Mouse (Mus musculus): Measurements from ENCODE around the gene Cyp19a1.

The Cyp19a1 gene

DNA sequence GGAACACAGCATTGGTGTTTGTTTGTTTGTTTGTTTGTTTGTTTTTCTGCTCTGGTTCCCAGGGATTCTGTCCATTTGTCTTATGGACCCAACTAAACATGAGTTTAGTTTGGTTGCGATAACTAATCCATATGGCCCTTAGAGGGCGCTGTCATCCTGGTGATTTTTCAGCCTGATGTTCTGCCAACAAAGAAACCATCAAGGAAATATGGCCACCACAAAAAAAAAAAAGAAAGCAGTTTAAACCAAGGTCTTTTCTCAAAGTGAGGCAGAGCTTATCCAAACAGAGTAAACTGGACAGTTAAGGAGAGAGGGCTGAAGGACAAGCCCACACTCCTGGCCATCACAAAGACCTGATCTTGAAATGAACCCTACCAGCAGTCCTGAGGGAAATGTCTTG lies 86.6 kb downstream of the Cyp19a1 start:
- in situ Hi-C loops (cut with MboI; ENCODE audit: low sequenced_read_pairs), result loop anchor here (10.0 kb wide), 1 partner anchor 143 kb away; no protein-coding TSS in a partner anchor

DNA sequence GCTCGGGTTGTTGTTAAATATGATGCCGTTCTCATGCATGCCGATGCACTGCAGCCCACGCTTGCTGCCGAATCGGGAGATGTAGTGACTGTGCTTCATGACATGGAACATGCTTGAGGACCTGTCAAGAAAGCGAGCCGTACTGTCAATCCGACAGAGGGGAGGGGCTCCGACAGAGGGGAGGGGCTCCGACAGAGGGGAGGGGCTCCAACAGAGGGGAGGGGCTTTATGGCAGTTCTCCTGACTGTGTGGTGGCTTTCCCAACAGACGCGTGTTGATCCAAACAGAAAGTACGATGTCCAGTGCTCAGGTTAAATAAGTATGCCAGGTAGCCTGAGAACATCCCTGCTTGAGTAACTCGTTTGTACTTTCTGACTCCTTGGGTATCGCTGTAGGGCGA lies 87.7 kb downstream of the Cyp19a1 start:
- in situ Hi-C loops (cut with MboI; ENCODE audit: low sequenced_read_pairs), result loop anchor here (10.0 kb wide), 1 partner anchor 145 kb away; no protein-coding TSS in a partner anchor

DNA sequence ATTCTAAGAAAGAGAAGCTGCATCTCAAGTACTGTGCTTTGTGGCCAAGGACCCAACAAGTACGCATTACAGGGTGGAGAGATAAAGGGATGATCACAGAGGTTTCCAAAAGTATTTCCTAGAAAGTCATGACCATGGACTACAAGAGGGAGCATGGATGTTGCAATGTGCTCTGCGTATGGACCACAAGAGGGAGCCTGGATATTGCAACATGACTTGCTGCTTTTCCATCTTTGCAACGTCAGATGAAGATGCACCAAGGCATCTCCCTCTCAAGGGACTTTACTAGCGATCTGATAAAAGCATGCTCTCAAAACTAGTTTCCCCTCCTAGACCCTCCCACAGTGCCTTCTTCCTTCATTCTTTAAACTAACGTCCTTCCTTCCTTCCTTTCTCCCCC lies 98.4 kb downstream of the Cyp19a1 start:
- in situ Hi-C loops (cut with MboI; ENCODE audit: low sequenced_read_pairs), result no loop called here

DNA sequence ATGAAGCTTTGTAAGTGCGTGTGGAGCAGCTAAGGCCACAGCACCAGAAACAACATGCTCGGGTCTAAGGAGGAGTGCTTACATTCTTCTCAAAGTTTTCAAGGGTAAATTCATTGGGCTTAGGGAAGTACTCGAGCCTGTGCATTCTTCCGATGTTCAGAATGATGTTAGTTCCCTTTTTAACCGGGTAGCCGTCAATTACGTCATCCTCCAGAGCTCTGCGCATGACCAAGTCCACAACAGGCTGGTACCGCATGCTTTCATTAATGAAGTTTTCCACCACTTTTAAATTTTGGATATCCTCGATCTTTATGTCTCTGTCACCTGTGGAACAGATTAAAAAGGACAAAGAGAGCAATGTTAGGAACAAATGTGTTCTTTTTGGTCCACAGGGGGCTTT lies 99.5 kb downstream of the Cyp19a1 start:
- in situ Hi-C loops (cut with MboI; ENCODE audit: low sequenced_read_pairs), result no loop called here

DNA sequence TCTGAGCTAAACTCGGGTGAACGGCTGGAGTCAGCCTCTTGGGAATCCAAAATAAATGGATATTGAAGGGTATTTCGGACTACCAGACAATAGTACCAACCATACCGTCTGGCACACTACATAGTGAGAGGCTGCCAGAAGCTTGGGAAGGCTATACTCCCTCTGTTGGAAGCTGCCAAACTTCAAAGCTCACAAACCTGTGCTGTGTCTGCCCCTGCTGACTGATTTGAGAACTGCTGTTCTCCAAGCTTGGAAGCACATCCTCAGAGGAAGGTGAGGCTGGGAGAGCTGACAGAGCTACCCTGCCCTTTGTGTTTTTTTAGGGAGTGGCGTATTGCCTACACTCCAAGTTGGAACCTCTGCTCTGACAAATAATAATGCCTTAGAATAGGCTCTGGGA lies 104.8 kb downstream of the Cyp19a1 start:
- in situ Hi-C loops (cut with MboI; ENCODE audit: low sequenced_read_pairs), result no loop called here

DNA sequence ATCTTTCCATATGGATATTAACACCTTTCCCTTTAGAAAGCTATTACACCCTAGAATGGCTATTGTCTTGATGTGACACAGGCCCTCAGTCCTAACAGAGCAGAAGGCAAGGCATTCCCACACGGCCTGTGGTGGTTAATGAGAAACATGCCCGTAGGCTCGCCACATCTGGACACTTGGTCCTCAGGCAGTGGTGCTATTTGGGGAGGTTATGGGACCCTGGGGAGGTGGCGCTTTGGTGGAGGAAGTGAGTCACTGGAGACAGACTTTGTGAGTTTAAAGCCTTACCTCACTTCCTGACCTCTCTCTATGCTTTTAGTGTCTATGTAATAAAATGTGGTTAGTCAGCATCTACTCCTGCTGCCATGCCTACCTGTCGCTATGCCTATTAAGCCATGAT lies 114.2 kb downstream of the Cyp19a1 start:
- in situ Hi-C loops (cut with MboI; ENCODE audit: low sequenced_read_pairs), result no loop called here

DNA sequence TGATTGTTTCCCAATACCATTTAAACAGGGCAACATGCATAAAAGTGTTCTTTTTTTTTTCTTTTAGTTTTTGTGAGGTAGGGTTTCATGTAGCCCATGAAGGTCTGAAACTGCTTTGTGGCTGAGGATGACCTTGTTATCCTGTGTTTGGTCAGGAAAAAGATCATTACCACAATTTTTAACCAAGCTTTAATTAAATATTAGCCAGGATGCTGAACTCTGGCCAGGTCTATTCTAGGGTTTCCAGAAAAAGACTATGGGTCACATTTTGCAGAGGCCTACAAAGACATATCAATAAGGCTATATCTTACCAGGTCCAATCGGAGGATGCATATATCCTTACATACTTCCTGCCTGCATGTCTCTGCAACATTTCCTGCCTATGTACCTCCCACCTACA lies 128.7 kb downstream of the Cyp19a1 start:
- in situ Hi-C loops (cut with MboI; ENCODE audit: low sequenced_read_pairs), result no loop called here

All from CH12F3 (cell line).